Mouse (Mus musculus): ENCODE results near the gene Fam170b. TPM values are rescaled to one million over a fixed set of nuclear protein-coding genes. Genes with fewer than 3 reads are reported as not detected.

The Fam170b gene
- polyA plus RNA-seq, 1 experiment from 2014 or later: 0.11 TPM

- WGBS (ENCODE audit: insufficient replicate concordance): 65% methylated on average over 4 of the region's 4 CpGs
- TF ChIP-seq EP300 (IDR thresholded peaks at IDR 0.05; ENCODE audit: low read depth) (no peak), CTCF (IDR thresholded peaks at IDR 0.05; ENCODE audit: low read depth) (no peak)
Measured at GRCm38 (mm10) chr14:32814961-32815360, 18.8 kb upstream of the Fam170b start.

GRCm38 (mm10) chr14:32816533-32816932, 17.2 kb upstream of the Fam170b start:
- Histone ChIP-seq H3K4me3 (ENCODE audit: low read depth, low read length) (no peak overlapping the region), H3K27ac (ENCODE audit: low read depth) (no peak overlapping the region), H3K9me3 (ENCODE audit: low read length) (no peaks in the 10 kb centered on the region), H3K4me1 (ENCODE audit: insufficient read depth) (no peaks in the 10 kb centered on the region), H3K9ac (replicated peaks) (no peak overlapping the region), H3K27me3 (ENCODE audit: insufficient read depth, low read length) (no peaks in the 10 kb centered on the region), H3K36me3 (replicated peaks; ENCODE audit: insufficient read depth, low read length) (no peaks in the 10 kb centered on the region), H3K4me2 (ENCODE audit: low read depth, low read length) (no peak overlapping the region)
- TF ChIP-seq CTCF (IDR thresholded peaks at IDR 0.05; ENCODE audit: low read depth) (peak; percentile 22; the same call in 1 of the 2 replicates), EP300 (IDR thresholded peaks at IDR 0.05; ENCODE audit: low read depth) (no peak)
- ATAC-seq (no peak), DNase-seq (no peak)
- WGBS (ENCODE audit: insufficient replicate concordance): 61% methylated on average over 4 of the region's 4 CpGs

More at GRCm38 (mm10) chr14:32814961-32815360, 18.8 kb upstream of the Fam170b start:
- Histone ChIP-seq H3K27me3 (ENCODE audit: insufficient read depth, low read length) (no peaks in the 10 kb centered on the region), H3K4me2 (ENCODE audit: low read depth, low read length) (no peak overlapping the region), H3K4me1 (ENCODE audit: insufficient read depth) (no peaks in the 10 kb centered on the region), H3K4me3 (ENCODE audit: low read depth, low read length) (no peak overlapping the region), H3K36me3 (replicated peaks; ENCODE audit: insufficient read depth, low read length) (no peaks in the 10 kb centered on the region), H3K27ac (ENCODE audit: low read depth) (no peak overlapping the region), H3K9me3 (ENCODE audit: low read length) (no peaks in the 10 kb centered on the region), H3K9ac (replicated peaks) (no peak overlapping the region)
- ATAC-seq (no peak), DNase-seq (no peak)

- Histone ChIP-seq H3K4me3 (ENCODE audit: low read depth, low read length) (no peak overlapping the region), H3K4me1 (ENCODE audit: insufficient read depth) (no peaks in the 10 kb centered on the region), H3K9me3 (ENCODE audit: low read length) (no peaks in the 10 kb centered on the region), H3K27ac (ENCODE audit: low read depth) (no peak overlapping the region), H3K36me3 (replicated peaks; ENCODE audit: insufficient read depth, low read length) (no peaks in the 10 kb centered on the region), H3K9ac (replicated peaks) (no peak overlapping the region), H3K4me2 (ENCODE audit: low read depth, low read length) (no peak overlapping the region), H3K27me3 (ENCODE audit: insufficient read depth, low read length) (no peaks in the 10 kb centered on the region)
- ATAC-seq (no peak), DNase-seq (no peak)
- TF ChIP-seq EP300 (IDR thresholded peaks at IDR 0.05; ENCODE audit: low read depth): no peak
- no peak for TF ChIP-seq CTCF (IDR thresholded peaks at IDR 0.05; ENCODE audit: low read depth)
- WGBS (ENCODE audit: insufficient replicate concordance): 60% methylated on average over 7 of the region's 7 CpGs
Measured at GRCm38 (mm10) chr14:32817258-32817657, 16.5 kb upstream of the Fam170b start.

- Histone ChIP-seq H3K4me1 (ENCODE audit: insufficient read depth) (no peaks in the 10 kb centered on the region; the same call in 1 of the 2 replicates), H3K36me3 (replicated peaks; ENCODE audit: insufficient read depth, low read length) (no peaks in the 10 kb centered on the region), H3K9ac (replicated peaks) (no peak overlapping the region), H3K9me3 (ENCODE audit: low read length) (no peaks in the 10 kb centered on the region), H3K27ac (ENCODE audit: low read depth) (no peak overlapping the region), H3K4me2 (ENCODE audit: low read depth, low read length) (no peak overlapping the region), H3K27me3 (ENCODE audit: insufficient read depth, low read length) (no peaks in the 10 kb centered on the region), H3K4me3 (ENCODE audit: low read depth, low read length) (no peak overlapping the region)
- no peak for ATAC-seq
- no peak for DNase-seq
- TF ChIP-seq CTCF (IDR thresholded peaks at IDR 0.05; ENCODE audit: low read depth) (no peak), EP300 (IDR thresholded peaks at IDR 0.05; ENCODE audit: low read depth) (no peak)
- 63% methylated on average over 1 of the region's 1 CpGs for WGBS (ENCODE audit: insufficient replicate concordance)
Measured at GRCm38 (mm10) chr14:32819297-32819696, 14.5 kb upstream of the Fam170b start.

GRCm38 (mm10) chr14:32822812-32823211, 10.9 kb upstream of the Fam170b start:
- H3K9me3 ChIP-seq (ENCODE audit: low read length): no peaks in the 10 kb centered on the region
- H3K4me3 ChIP-seq (ENCODE audit: low read depth, low read length): no peak overlapping the region
- no peak for ATAC-seq
- no peaks in the 10 kb centered on the region for H3K27me3 ChIP-seq (ENCODE audit: insufficient read depth, low read length)
- H3K36me3 ChIP-seq (replicated peaks; ENCODE audit: insufficient read depth, low read length): no peaks in the 10 kb centered on the region
- H3K4me2 ChIP-seq (ENCODE audit: low read depth, low read length): no peak overlapping the region
- DNase-seq: no peak
- 64% methylated on average over 4 of the region's 4 CpGs for WGBS (ENCODE audit: insufficient replicate concordance)
- H3K4me1 ChIP-seq (ENCODE audit: insufficient read depth): peaks cover 7% of the 10 kb centered on the region; the same call in 1 of the 2 replicates
- TF ChIP-seq CTCF (IDR thresholded peaks at IDR 0.05; ENCODE audit: low read depth) (no peak), EP300 (IDR thresholded peaks at IDR 0.05; ENCODE audit: low read depth) (no peak)
- no peak overlapping the region for H3K27ac ChIP-seq (ENCODE audit: low read depth)
- H3K9ac ChIP-seq (replicated peaks): no peak overlapping the region

GRCm38 (mm10) chr14:32823861-32824260, 9.9 kb upstream of the Fam170b start:
- DNase-seq: no peak

More at GRCm38 (mm10) chr14:32823861-32824260, 9.9 kb upstream of the Fam170b start:
- H3K4me2 ChIP-seq (ENCODE audit: low read depth, low read length): no peak overlapping the region
- peaks cover 14% of the 10 kb centered on the region for H3K4me1 ChIP-seq (ENCODE audit: insufficient read depth)
- 44% methylated on average over 3 of the region's 3 CpGs for WGBS (ENCODE audit: insufficient replicate concordance)
- H3K36me3 ChIP-seq (replicated peaks; ENCODE audit: insufficient read depth, low read length): no peaks in the 10 kb centered on the region
- H3K4me3 ChIP-seq (ENCODE audit: low read depth, low read length): no peak overlapping the region
- no peaks in the 10 kb centered on the region for H3K27me3 ChIP-seq (ENCODE audit: insufficient read depth, low read length)
- no peaks in the 10 kb centered on the region for H3K9me3 ChIP-seq (ENCODE audit: low read length)
- no peak overlapping the region for H3K9ac ChIP-seq (replicated peaks)
- no peak for ATAC-seq
- no peak overlapping the region for H3K27ac ChIP-seq (ENCODE audit: low read depth)
- TF ChIP-seq EP300 (IDR thresholded peaks at IDR 0.05; ENCODE audit: low read depth): no peak
- no peak; the same call in 1 of the 2 replicates for TF ChIP-seq CTCF (IDR thresholded peaks at IDR 0.05; ENCODE audit: low read depth)
